Mouse (Mus musculus): ENCODE measurements around the gene Rapgef4. TPM values are rescaled to one million over a fixed set of nuclear protein-coding genes. Genes with fewer than 3 reads are reported as not detected.
A peak's percentile ranks its signal among the peaks of the same experiment; 100 is the strongest.

The Rapgef4 gene
- total and polyA plus RNA-seq, 2 experiments from 2014 or later: 5.3 to 5.5 TPM

- Histone ChIP-seq H3K4me1 (ENCODE audit: control insufficient read depth, insufficient read depth) (no peaks in the 10 kb centered on the region), H3K9ac (replicated peaks; ENCODE audit: low read depth, low read length) (no peak overlapping the region), H3K27ac (ENCODE audit: low read depth) (no peak overlapping the region), H3K4me3 (ENCODE audit: low read depth, low read length) (no peak overlapping the region), H3K27me3 (ENCODE audit: control insufficient read depth, insufficient read depth, low read length) (no peaks in the 10 kb centered on the region), H3K4me2 (ENCODE audit: low read depth, low read length) (no peak overlapping the region), H3K36me3 (replicated peaks; ENCODE audit: control insufficient read depth, insufficient read depth, low read length) (no peaks in the 10 kb centered on the region), H3K9me3 (replicated peaks; ENCODE audit: control insufficient read depth, low read length) (no peaks in the 10 kb centered on the region)
- DNase-seq (ENCODE audit: low spot score): no peak
- no peak for TF ChIP-seq CTCF (IDR thresholded peaks at IDR 0.05; ENCODE audit: low read depth)
- no peak for TF ChIP-seq EP300 (IDR thresholded peaks at IDR 0.05; ENCODE audit: low read depth)
- 91% methylated on average over 5 of the region's 5 CpGs for WGBS
- ATAC-seq (ENCODE audit: insufficient read depth, low read depth): no peak
These were observed 48.6 kb downstream of the Rapgef4 start for GRCm38 (mm10) chr2:72029586-72030144.

DNA sequence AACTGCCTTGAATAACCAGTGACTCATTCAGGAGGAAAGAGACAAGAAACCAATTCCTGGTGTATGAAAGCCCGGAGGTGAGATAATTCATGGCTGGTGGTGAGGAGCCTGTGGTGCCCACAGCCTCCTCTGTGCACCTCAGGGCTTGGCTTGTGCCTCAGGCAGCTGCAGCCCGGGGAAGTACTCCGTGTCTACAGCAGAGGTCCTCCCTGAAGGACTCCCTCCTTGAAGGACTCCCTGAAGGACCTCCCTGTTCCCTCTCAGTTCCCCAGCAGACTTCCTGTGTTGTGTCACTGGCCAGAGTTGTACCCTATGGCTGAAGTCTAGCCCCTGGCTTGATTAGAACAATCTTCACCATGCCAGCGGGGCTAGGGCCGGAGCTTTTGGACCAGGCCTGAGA lies 50.7 kb downstream of the Rapgef4 start:
- H3K4me3 ChIP-seq (ENCODE audit: low read depth, low read length): no peak overlapping the region
- H3K27ac ChIP-seq (ENCODE audit: low read depth): no peak overlapping the region
- no peak for TF ChIP-seq CTCF (IDR thresholded peaks at IDR 0.05; ENCODE audit: low read depth)
- TF ChIP-seq EP300 (IDR thresholded peaks at IDR 0.05; ENCODE audit: low read depth): no peak
- ATAC-seq (ENCODE audit: insufficient read depth, low read depth) (no peak), DNase-seq (ENCODE audit: low spot score) (no peak)
- no peaks in the 10 kb centered on the region for H3K27me3 ChIP-seq (ENCODE audit: control insufficient read depth, insufficient read depth, low read length)
- H3K9me3 ChIP-seq (replicated peaks; ENCODE audit: control insufficient read depth, low read length): no peaks in the 10 kb centered on the region
- H3K9ac ChIP-seq (replicated peaks; ENCODE audit: low read depth, low read length): no peak overlapping the region
- no peaks in the 10 kb centered on the region for H3K4me1 ChIP-seq (ENCODE audit: control insufficient read depth, insufficient read depth)
- no peak overlapping the region for H3K4me2 ChIP-seq (ENCODE audit: low read depth, low read length)
- WGBS: 57% methylated on average over 5 of the region's 5 CpGs
- no peaks in the 10 kb centered on the region for H3K36me3 ChIP-seq (replicated peaks; ENCODE audit: control insufficient read depth, insufficient read depth, low read length)

DNA sequence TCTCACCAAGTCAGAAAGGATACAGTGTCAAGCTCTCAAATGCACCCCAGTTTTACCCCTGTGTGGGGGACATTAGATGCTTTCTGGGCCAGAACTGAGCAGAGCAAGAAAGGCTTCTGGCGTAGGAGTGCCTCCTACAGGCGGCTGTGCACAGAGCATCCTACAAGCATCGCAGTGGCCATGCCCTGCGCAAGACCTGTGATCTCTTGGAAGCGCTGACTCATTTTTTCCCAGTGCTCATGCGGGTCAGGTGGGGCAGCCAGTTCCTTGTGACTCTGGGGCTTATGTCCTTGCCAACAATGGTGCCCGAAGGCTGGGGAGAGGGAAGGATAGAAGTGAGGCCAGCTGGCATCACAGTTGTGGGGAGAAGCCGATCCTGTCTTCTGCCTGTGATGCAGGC lies 54.6 kb downstream of the Rapgef4 start:
- TF ChIP-seq EP300 (IDR thresholded peaks at IDR 0.05; ENCODE audit: low read depth) (no peak), CTCF (IDR thresholded peaks at IDR 0.05; ENCODE audit: low read depth) (peak; percentile 65)
- H3K4me1 ChIP-seq (ENCODE audit: control insufficient read depth, insufficient read depth): no peaks in the 10 kb centered on the region
- H3K27me3 ChIP-seq (ENCODE audit: control insufficient read depth, insufficient read depth, low read length): no peaks in the 10 kb centered on the region
- H3K9me3 ChIP-seq (replicated peaks; ENCODE audit: control insufficient read depth, low read length): no peaks in the 10 kb centered on the region
- DNase-seq (ENCODE audit: low spot score) (peak; percentile 17), ATAC-seq (ENCODE audit: insufficient read depth, low read depth) (peak; percentile 57)
- H3K4me3 ChIP-seq (ENCODE audit: low read depth, low read length): no peak overlapping the region
- no peaks in the 10 kb centered on the region for H3K36me3 ChIP-seq (replicated peaks; ENCODE audit: control insufficient read depth, insufficient read depth, low read length)
- no peak overlapping the region for H3K4me2 ChIP-seq (ENCODE audit: low read depth, low read length)
- H3K9ac ChIP-seq (replicated peaks; ENCODE audit: low read depth, low read length): no peak overlapping the region
- no peak overlapping the region for H3K27ac ChIP-seq (ENCODE audit: low read depth)
- 37% methylated on average over 8 of the region's 8 CpGs for WGBS

- TF ChIP-seq EP300 (IDR thresholded peaks at IDR 0.05; ENCODE audit: low read depth) (no peak), CTCF (IDR thresholded peaks at IDR 0.05; ENCODE audit: low read depth) (no peak)
- H3K27me3 ChIP-seq (ENCODE audit: control insufficient read depth, insufficient read depth, low read length): no peaks in the 10 kb centered on the region
- H3K9me3 ChIP-seq (replicated peaks; ENCODE audit: control insufficient read depth, low read length): no peaks in the 10 kb centered on the region
- no peaks in the 10 kb centered on the region for H3K4me1 ChIP-seq (ENCODE audit: control insufficient read depth, insufficient read depth)
- no peak overlapping the region for H3K27ac ChIP-seq (ENCODE audit: low read depth)
- no peak overlapping the region for H3K4me2 ChIP-seq (ENCODE audit: low read depth, low read length)
- H3K4me3 ChIP-seq (ENCODE audit: low read depth, low read length): no peak overlapping the region
- ATAC-seq (ENCODE audit: insufficient read depth, low read depth) (no peak), DNase-seq (ENCODE audit: low spot score) (no peak)
- H3K9ac ChIP-seq (replicated peaks; ENCODE audit: low read depth, low read length): no peak overlapping the region
- no peaks in the 10 kb centered on the region for H3K36me3 ChIP-seq (replicated peaks; ENCODE audit: control insufficient read depth, insufficient read depth, low read length)
- WGBS: 92% methylated on average over 5 of the region's 5 CpGs
These were observed 56.3 kb downstream of the Rapgef4 start for GRCm38 (mm10) chr2:72037357-72037756.

GRCm38 (mm10) chr2:72038235-72038634 lies 57.2 kb downstream of the Rapgef4 start:
- Histone ChIP-seq H3K4me3 (ENCODE audit: low read depth, low read length) (no peak overlapping the region), H3K9me3 (replicated peaks; ENCODE audit: control insufficient read depth, low read length) (no peaks in the 10 kb centered on the region), H3K9ac (replicated peaks; ENCODE audit: low read depth, low read length) (no peak overlapping the region), H3K4me1 (ENCODE audit: control insufficient read depth, insufficient read depth) (no peaks in the 10 kb centered on the region), H3K27me3 (ENCODE audit: control insufficient read depth, insufficient read depth, low read length) (no peaks in the 10 kb centered on the region), H3K27ac (ENCODE audit: low read depth) (no peak overlapping the region), H3K4me2 (ENCODE audit: low read depth, low read length) (0 out of 2 replicates have a peak overlapping the region, but pooled peaks have one; percentile 30), H3K36me3 (replicated peaks; ENCODE audit: control insufficient read depth, insufficient read depth, low read length) (no peaks in the 10 kb centered on the region)
- WGBS: 29% methylated on average over 1 of the region's 1 CpGs
- ATAC-seq (ENCODE audit: insufficient read depth, low read depth) (peak; percentile 54; the same call in 1 of the 2 replicates), DNase-seq (ENCODE audit: low spot score) (peak; percentile 86)
- TF ChIP-seq CTCF (IDR thresholded peaks at IDR 0.05; ENCODE audit: low read depth): peak; percentile 91
- no peak for TF ChIP-seq EP300 (IDR thresholded peaks at IDR 0.05; ENCODE audit: low read depth)
